Mouse (Mus musculus): ENCODE data around the gene Gorasp1.
A peak's percentile ranks its signal among the peaks of the same experiment; 100 is the strongest.

The Gorasp1 gene

DNA sequence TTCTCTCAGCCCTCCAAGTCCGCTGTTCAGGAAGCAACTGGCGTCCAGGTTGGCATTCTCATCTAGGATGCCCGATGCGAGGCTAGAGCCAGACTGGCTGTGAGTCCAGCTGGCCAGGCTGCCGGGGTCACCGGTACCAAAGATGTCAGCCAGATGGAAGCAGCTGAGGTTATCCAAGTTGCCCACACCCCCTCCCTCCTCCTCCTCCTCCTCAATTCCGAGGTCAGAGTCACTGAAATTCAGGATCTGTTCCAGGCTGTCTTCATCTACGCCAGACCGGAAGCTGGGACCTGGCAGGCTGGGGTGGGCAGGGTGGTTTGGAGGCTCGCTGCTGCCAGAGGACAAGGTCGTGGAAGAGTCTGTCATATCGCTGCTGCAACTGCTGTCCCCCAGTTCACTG, 35.2 kb upstream of the Gorasp1 start:
- DNase-seq (ENCODE audit: extremely low spot score) = no peak

- no peak for DNase-seq (ENCODE audit: extremely low spot score)
Observed at GRCm38 (mm10) chr9:119972166-119972565, 34.8 kb upstream of the Gorasp1 start.

- no peak for DNase-seq (ENCODE audit: extremely low spot score)
Observed at GRCm38 (mm10) chr9:119970763-119971656, 33.6 kb upstream of the Gorasp1 start.

DNA sequence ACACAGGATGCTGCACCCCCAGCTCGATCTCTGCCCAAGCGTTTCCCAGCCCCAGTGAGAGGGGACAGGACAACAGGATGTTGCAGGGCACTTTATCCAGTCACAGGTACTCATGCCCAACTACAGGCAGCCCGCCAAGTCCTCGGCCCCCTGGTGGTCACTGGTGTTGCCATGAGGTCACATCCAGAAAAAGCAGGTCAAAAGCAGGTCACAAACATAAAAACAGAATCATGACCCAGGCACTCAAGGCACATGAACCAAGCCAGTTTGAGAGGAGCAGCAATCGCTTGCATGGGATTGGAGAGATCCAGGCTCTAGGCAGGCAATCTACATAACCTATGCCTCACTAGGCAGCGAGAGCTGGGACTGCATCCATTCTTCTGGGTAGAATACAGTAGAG, 32.9 kb upstream of the Gorasp1 start:
- peak; percentile 45 for DNase-seq (ENCODE audit: extremely low spot score)

DNA sequence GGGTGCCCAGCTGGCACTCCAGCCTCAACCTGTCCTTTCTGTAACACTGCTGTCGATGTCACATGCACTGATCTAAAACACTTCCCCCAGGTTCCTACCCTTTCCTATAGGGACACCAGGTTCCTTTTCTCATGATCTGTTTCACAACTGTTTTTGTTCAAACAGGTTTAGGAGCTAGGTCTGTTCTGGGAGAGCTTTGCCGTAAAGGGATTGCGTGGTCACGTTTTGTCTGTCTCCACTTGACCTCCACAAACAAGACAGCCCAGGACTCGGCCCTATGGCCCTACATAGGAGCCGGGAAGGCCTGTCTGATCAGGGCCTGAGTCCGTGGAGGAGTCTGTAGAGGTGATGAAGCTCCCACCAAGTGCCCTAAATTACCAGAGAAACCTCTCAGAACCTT, 32.4 kb upstream of the Gorasp1 start:
- DNase-seq (ENCODE audit: extremely low spot score) = no peak

DNA sequence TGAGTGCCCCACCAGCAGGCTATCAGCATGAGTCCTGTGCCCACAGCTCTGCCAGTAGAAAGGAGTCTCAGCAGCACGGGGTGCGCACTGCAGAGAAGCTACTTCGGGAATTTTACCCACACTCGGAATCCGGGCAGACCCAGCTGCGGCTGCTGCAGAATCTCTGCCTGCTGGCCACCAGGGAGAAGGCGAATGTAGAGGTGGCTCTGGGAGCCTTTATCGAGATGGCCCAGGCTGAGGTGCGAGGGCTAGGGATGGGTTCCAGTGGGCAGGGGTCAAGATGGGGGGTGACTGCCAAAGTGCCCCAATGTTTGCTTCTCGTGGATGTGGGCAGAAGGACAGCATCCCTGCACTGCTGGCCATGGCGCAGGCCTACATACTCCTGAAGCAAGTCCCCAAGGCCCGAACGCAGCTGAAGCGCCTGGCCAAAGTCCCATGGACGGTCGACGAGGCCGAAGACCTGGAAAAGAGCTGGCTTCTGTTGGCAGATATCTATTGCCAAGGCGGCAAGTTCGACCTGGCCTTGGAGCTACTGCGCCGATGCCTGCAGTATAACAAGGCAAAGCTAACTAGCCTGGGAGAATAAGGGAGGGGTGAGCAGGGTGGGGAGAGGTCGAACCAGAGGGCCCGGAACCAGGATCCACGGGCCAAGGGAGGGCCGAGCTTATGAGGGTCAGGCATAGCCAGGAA, 29.0 kb upstream of the Gorasp1 start:
- no peak for DNase-seq (ENCODE audit: extremely low spot score)

- DNase-seq (ENCODE audit: extremely low spot score) = no peak
Observed at GRCm38 (mm10) chr9:119965186-119965585, 27.8 kb upstream of the Gorasp1 start.

- no peak for DNase-seq (ENCODE audit: extremely low spot score)
Observed at GRCm38 (mm10) chr9:119964206-119964605, 26.8 kb upstream of the Gorasp1 start.

- DNase-seq (ENCODE audit: extremely low spot score) = peak; percentile 84
Observed at GRCm38 (mm10) chr9:119962987-119963667, 25.8 kb upstream of the Gorasp1 start.

- DNase-seq (ENCODE audit: extremely low spot score) = no peak
Observed at GRCm38 (mm10) chr9:119962216-119962615, 24.9 kb upstream of the Gorasp1 start.

DNA sequence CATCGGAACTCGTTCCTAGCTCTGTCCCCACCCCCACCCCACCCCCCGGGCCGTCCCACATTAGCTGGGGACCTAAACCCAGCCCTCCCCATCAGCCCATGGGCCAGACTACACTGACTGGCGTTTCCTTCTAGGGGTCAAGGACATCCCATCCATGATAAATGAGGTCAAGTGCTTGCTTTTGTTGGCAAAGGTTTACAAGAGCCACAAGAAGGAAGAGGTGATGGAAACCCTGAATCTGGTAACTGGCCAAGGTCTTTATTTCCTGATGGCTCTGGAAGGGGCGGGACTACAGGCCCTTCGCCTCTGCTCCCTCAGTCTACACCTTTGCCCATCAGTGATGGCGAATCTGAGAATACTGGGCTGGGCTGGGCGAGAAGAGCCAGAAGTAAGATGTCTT, 21.5 kb upstream of the Gorasp1 start:
- DNase-seq (ENCODE audit: extremely low spot score) = no peak

DNA sequence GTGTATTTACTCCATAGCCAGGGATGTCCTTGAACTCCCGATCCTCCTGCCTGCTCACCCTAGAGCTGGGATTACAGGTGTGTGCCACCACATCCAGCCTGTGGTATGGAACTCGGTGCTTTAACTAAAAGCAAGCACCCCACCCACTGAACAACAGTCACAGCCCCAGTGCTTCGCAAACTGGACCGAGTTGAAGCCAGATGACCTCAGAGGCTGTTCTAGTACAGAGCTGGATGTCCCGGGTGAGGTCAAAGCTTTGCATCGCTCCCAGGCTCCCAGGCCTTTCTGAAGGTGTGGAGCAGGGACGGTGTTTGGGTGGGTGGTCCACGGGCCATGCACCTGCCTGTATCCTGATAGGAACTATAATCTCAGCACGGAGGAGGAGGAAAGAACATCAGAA, 14.0 kb upstream of the Gorasp1 start:
- DNase-seq (ENCODE audit: extremely low spot score) = no peak

- DNase-seq (ENCODE audit: extremely low spot score) = no peak
Observed at GRCm38 (mm10) chr9:119950434-119950833, 13.1 kb upstream of the Gorasp1 start.

DNA sequence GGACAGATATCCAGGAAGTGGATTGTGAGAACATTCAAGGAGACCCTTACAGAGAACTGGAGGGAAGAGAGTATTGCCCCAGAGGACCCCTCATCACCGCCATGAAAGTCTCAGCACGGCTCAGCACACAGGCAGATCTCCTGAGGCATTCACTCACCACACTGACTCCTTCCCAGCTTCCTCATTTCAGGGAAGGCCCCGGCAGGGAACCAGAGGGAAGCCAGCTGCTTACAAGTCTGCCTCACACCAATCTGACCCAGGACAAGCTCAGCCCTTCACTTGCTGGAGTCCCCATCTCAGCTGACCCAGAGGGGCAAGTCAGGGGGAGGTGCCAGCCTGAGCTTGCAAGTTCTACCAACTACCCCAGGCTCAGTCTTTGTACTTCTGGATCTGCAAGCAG, 11.4 kb upstream of the Gorasp1 start:
- no peak for DNase-seq (ENCODE audit: extremely low spot score)

- no peak for DNase-seq (ENCODE audit: extremely low spot score)
Observed at GRCm38 (mm10) chr9:119945173-119945900, 8.0 kb upstream of the Gorasp1 start.

GRCm38 (mm10) chr9:119943326-119943725, 6.0 kb upstream of the Gorasp1 start:
- DNase-seq (ENCODE audit: extremely low spot score) = no peak

DNA sequence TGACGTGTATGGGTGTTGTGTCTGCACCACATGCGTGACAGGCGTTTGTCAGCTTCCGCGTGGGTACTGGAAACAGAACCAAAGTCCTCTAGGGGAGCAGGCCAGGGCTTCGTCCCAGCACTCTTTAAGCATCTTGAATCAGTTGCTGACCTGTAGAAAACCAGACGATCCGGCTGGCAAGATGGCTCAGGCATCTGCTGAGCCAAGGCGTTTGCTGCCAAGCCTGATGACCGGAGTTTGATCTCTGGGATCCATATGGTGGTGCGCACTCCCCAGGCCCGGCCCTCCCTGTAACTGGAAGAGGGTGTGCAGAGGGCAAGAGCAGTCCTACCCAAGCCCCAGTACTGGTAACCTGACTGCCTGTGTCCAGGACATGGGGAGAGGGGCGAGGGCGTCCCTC, 4.5 kb upstream of the Gorasp1 start:
- no peak for DNase-seq (ENCODE audit: extremely low spot score)

GRCm38 (mm10) chr9:119941407-119941806, 4.0 kb upstream of the Gorasp1 start:
- DNase-seq (ENCODE audit: extremely low spot score) = no peak

GRCm38 (mm10) chr9:119939646-119940045, 2.3 kb upstream of the Gorasp1 start:
- DNase-seq (ENCODE audit: extremely low spot score) = no peak

GRCm38 (mm10) chr9:119938496-119938895, 1.1 kb upstream of the Gorasp1 start:
- DNase-seq (ENCODE audit: extremely low spot score) = no peak

GRCm38 (mm10) chr9:119933675-119934074, 3.7 kb downstream of the Gorasp1 start:
- DNase-seq (ENCODE audit: extremely low spot score) = no peak

DNA sequence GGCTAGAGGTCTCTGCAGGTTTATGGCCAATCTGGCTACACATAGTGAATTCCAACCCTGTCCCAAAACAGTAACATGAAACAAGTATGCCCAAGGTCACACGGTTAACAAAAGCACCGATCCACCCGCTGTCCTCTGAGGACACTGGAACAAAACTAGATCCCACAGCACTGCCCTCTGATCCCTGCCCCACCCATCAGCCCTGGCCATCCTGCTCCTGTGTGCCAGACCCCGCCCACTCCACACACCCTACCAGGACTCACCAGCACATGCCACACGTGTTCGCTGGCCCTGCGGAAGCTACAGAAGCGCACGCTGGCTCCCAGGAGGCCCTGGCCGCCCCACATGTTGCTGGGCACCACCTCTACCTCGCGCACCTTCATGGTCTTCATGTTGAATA, 5.0 kb downstream of the Gorasp1 start:
- no peak for DNase-seq (ENCODE audit: extremely low spot score)
